Mouse (Mus musculus) bone marrow macrophage, adult 2 months (primary cell): ENCODE measurements around the gene Luzp1.

Experiments
- CTCF ChIP-seq: IDR thresholded peaks from 2 replicates; pipeline ENCODE4 v1.5.1; 2012; ENCODE audit warnings: low read depth, mild to moderate bottlenecking, low read length, moderate library complexity
- POLR2A ChIP-seq: IDR thresholded peaks from 2 replicates; pipeline ENCODE4 v1.6.1; 2012; ENCODE audit warnings: mild to moderate bottlenecking, low read depth, low read length, borderline replicate concordance

DNA sequence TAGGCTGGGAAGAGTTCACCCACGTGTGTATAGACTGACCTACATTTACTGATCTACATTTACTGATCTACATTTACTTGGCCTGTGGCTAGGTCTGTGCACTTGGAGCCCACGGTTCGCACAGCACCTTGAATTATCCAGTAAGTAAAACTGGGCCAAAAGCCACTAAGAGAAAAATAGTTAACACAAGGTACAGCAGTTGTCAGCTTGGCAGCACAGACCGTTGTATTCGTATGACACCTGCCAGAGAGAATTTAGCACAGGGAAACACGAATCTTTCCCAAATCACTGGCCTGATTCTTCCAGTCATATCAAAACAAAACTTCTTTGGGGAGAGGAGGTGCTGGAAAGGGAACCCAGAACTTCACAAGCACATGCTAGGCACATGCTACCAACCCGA lies 11.3 kb upstream of the Luzp1 start:
- TF ChIP-seq CTCF, result no peak
- TF ChIP-seq POLR2A, result no peak
